Mouse (Mus musculus) stomach, embryonic 14.5 days (tissue): ENCODE measurements around the gene Wdr6. TPM values are rescaled to one million over a fixed set of nuclear protein-coding genes. Genes with fewer than 3 reads are reported as not detected.

Source experiments
- ATAC-seq: fragments of 200-750 bp; cut with Nextera tagmentation; 2 replicates; pipeline ENCODE4 v1.8.0; 2017; ENCODE audit warnings: low read depth, moderate TSS enrichment; ENCODE audit not compliant: insufficient number of reproducible peaks, insufficient read depth, low FRiP score
- H3K27ac ChIP-seq: fragments of 300-500 bp; sonication (generic); 2 replicates; pipeline ENCODE4 v1.5.1; 2014; ENCODE audit warnings: mild to moderate bottlenecking, low read length, moderate library complexity, mixed read lengths
- H3K27me3 ChIP-seq: fragments of 300-500 bp; sonication (generic); 2 replicates; pipeline ENCODE4 v1.6.1; 2014; ENCODE audit warnings: low read length, control low read depth, mixed read lengths; ENCODE audit not compliant: control insufficient read depth, insufficient read depth
- H3K36me3 ChIP-seq: fragments of 300-500 bp; sonication (generic); 2 replicates; pipeline ENCODE4 v1.6.1; 2014; ENCODE audit warnings: mild to moderate bottlenecking, control low read depth, low read length, moderate library complexity, mixed read lengths; ENCODE audit not compliant: control insufficient read depth, insufficient read depth
- H3K4me1 ChIP-seq: fragments of 300-500 bp; sonication (generic); 2 replicates; pipeline ENCODE4 v1.6.1; 2014; ENCODE audit warnings: low read length, control low read depth, mixed read lengths; ENCODE audit not compliant: control insufficient read depth, insufficient read depth
- H3K4me2 ChIP-seq: fragments of 300-500 bp; sonication (generic); replicated peaks from 2 replicates; pipeline ENCODE4 v1.6.1; 2014; ENCODE audit warnings: low read depth, low read length, control low read depth
- H3K4me3 ChIP-seq: fragments of 300-500 bp; sonication (generic); 2 replicates; pipeline ENCODE4 v1.5.1; 2014; ENCODE audit warnings: low read depth, low read length, control low read depth
- H3K9ac ChIP-seq: fragments of 300-500 bp; sonication (generic); replicated peaks from 2 replicates; pipeline ENCODE4 v1.6.1; 2014; ENCODE audit warnings: low read depth, mild to moderate bottlenecking, control low read depth, low read length, moderate library complexity, mixed read lengths
- H3K9me3 ChIP-seq: fragments of 300-500 bp; sonication (generic); 2 replicates; pipeline ENCODE4 v1.6.1; 2016; ENCODE audit warnings: low read depth, low read length, control low read depth; ENCODE audit not compliant: control insufficient read depth
- WGBS: fragments of 180-500 bp; shearing (Covaris S2); extraction: QIAGEN DNeasy Blood & Tissue Kit; methylation state at CpG from one replicate; pipeline ENCODE4 v1.1.7; 2014; 5-methylcytosine and 5-hydroxymethylcytosine counted together
- polyA plus RNA-seq: library from polyadenylated mRNA; unstranded; fragments of >200 nt; fragmentation: Nextera tagmentation; extraction: Ambion mirVana; gene quantifications from 2 replicates; pipeline ENCODE4 v1.2.1, GENCODE M21; 2014

Gene Wdr6
- polyA plus RNA-seq, 1 experiment from 2014 or later = 88.4 TPM

DNA sequence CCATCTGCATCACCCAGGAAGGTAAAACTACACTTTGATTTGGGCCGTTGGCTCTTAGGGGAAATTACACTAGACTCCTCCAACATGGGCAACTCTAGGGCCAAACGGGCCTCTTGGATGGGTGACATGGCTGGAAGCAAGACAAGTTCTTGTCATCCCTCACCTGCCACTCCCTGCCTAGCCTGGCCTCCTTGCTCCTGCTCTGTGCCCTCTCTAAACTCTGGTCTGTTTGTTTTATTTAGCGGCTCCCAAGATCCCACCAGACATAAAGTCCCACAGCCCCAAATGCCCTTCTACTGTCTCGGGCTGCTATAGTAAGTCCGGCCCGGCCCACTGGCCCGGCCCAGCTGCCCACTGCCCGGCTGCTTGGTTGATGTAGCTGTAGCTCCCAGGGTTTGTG is 14.9 kb downstream of the Wdr6 start:
- no peak overlapping the region for H3K9ac ChIP-seq
- peaks cover 37% of the 10 kb centered on the region for H3K36me3 ChIP-seq
- no peak overlapping the region for H3K27ac ChIP-seq
- H3K27me3 ChIP-seq = no peaks in the 10 kb centered on the region
- ATAC-seq = no peak
- WGBS = 93% methylated on average over 8 of the region's 8 CpGs
- no peaks in the 10 kb centered on the region for H3K9me3 ChIP-seq
- peaks cover 20% of the 10 kb centered on the region for H3K4me1 ChIP-seq
- no peak overlapping the region for H3K4me3 ChIP-seq
- no peak overlapping the region for H3K4me2 ChIP-seq

DNA sequence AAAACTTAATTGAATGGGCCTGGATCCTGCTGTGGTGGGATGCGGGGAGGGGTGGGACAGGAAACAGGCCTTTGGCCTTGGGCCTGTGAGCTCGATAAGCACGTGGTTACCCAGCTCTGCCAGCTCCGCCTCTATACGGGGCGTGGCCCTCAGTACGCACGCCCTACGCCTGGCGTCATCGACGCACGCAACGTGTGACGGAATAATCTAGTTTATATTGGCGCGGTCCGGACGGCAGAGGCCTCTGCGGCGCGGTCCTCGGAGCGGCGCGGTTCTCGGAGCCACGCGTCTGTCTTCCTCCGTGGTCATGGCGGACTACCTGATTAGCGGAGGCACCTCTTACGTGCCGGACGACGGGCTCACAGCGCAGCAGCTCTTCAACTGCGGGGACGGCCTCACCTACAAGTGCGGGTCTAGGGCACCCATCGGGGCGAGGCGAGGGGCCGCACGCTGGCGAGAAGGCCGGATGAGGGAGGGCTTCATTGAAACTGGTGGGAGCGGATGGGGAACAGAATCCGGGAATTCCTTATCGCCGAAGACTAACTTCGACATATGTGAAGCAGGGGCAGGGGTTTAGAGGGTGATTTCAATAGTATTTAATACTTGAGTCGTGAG is 18.2 kb downstream of the Wdr6 start, which contains the start of gene Impdh2:
TSS of gene Impdh2 (plus strand) at position 60 of the 615 bp plus-strand sequence.
- peak within 1 kb of the TSS; percentile 63 for H3K4me3 ChIP-seq
- H3K9me3 ChIP-seq = no peaks in the 10 kb centered on the region
- H3K9ac ChIP-seq = peak within 1 kb of the TSS; percentile 68
- WGBS = 0% methylated on average over 53 of the region's 53 CpGs
- H3K4me1 ChIP-seq = peaks cover 6% of the 10 kb centered on the region; the same call in 1 of the 2 replicates
- no peaks in the 10 kb centered on the region for H3K27me3 ChIP-seq
- ATAC-seq = peak; percentile 99
- peaks cover 58% of the 10 kb centered on the region for H3K36me3 ChIP-seq
- H3K27ac ChIP-seq = no peak within 1 kb of the TSS; the same call in 1 of the 2 replicates
- H3K4me2 ChIP-seq = peak within 1 kb of the TSS; percentile 81

DNA sequence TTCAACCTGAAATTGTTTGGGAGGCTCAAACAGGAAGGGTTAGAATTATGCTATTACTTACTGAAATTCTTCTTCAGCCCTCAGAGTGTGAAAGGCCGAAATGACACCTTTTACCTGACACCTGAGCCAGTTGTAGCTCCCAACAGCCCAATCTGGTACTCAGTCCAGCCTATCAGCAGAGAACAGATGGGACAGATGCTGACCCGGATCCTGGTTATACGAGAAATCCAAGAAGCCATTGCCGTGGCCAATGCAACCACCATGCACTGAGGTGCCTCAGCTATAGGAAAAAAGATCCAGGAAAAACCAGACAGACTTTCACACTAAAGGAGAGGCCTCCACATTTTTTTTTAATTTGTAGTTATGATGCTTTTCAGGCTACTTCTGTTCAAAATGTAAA is 19.4 kb downstream of the Wdr6 start:
- H3K4me3 ChIP-seq = no peak overlapping the region
- no peaks in the 10 kb centered on the region for H3K27me3 ChIP-seq
- ATAC-seq = no peak
- H3K4me1 ChIP-seq = peaks cover 6% of the 10 kb centered on the region; the same call in 1 of the 2 replicates
- WGBS = 88% methylated on average over 4 of the region's 4 CpGs
- no peak overlapping the region for H3K4me2 ChIP-seq
- H3K36me3 ChIP-seq = peaks cover 64% of the 10 kb centered on the region
- no peak overlapping the region for H3K9ac ChIP-seq
- H3K27ac ChIP-seq = no peak overlapping the region
- H3K9me3 ChIP-seq = no peaks in the 10 kb centered on the region

DNA sequence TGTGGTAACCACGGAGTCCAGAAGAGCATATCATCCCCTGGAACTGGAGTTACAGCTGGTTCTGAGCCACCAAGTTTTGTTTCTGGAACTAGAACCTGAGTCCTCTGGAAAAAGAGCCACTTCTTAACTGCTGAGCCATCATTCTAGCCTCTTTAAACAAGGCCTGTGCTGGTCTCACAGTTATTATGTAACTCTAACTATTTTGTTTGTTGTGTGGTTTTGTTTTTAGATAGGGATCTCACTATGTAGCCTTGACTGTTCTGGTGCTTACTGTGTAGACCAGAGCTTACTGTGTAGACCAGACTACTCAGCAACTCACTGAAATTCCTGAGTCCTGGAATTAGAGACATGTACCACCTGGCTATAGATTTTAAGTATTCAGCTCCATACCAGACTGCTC is 31.7 kb downstream of the Wdr6 start:
- no peak for ATAC-seq
- no peak overlapping the region for H3K4me3 ChIP-seq
- peaks cover 70% of the 10 kb centered on the region for H3K36me3 ChIP-seq
- H3K4me2 ChIP-seq = no peak overlapping the region
- no peaks in the 10 kb centered on the region for H3K27me3 ChIP-seq
- no peak overlapping the region for H3K27ac ChIP-seq
- no peaks in the 10 kb centered on the region for H3K4me1 ChIP-seq
- no peaks in the 10 kb centered on the region for H3K9me3 ChIP-seq
- 94% methylated on average over 1 of the region's 1 CpGs for WGBS
- no peak overlapping the region for H3K9ac ChIP-seq

DNA sequence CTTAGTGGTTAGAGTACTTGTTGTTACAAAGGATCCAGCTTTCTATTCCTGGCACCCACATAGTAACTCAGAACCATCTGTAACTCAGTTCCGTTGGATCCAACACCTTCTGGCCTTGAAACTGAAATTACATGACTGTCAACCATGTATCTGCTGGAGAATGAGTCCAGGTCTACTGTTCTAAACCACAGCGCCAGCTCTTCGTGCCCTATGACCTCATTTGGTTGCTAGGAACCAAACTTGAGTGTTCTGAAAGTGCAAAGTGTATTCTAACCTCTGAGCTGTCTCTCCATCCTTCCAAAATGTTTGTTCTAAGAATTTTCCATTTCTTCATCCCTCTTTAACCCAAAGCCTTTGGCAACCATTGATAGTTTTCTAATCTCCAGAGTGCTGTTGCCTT is 32.6 kb downstream of the Wdr6 start:
- H3K27me3 ChIP-seq = no peaks in the 10 kb centered on the region
- no peaks in the 10 kb centered on the region for H3K4me1 ChIP-seq
- H3K4me3 ChIP-seq = no peak overlapping the region
- no peaks in the 10 kb centered on the region for H3K9me3 ChIP-seq
- ATAC-seq = no peak
- H3K27ac ChIP-seq = no peak overlapping the region
- no peak overlapping the region for H3K9ac ChIP-seq
- WGBS = 92% methylated on average over 3 of the region's 3 CpGs
- H3K36me3 ChIP-seq = peaks cover 75% of the 10 kb centered on the region
- H3K4me2 ChIP-seq = no peak overlapping the region

DNA sequence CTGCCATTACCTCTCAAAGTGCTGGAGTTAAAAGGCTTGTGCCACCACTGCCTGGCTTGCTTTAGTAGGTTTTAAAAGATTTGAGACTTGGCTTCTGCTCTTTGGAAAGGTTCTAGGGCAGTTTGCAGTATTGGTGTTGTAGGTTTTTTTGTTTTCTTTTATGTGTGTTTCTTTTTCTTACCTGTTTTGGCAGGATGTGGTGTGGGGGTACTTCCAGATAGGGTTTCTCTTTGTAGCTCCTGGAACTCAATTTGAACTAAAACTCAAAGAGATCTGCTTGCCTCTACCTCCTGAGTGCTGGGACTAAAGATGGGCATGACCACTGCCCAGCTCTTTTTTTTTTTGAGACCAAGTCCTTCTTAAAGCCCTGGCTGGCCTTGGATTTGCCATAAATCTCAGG is 37.7 kb downstream of the Wdr6 start:
- H3K4me1 ChIP-seq = no peaks in the 10 kb centered on the region
- H3K27ac ChIP-seq = no peak overlapping the region
- no peak overlapping the region for H3K4me3 ChIP-seq
- H3K27me3 ChIP-seq = no peaks in the 10 kb centered on the region
- no peak overlapping the region for H3K4me2 ChIP-seq
- H3K9me3 ChIP-seq = no peaks in the 10 kb centered on the region
- H3K9ac ChIP-seq = no peak overlapping the region
- ATAC-seq = no peak
- peaks cover 68% of the 10 kb centered on the region for H3K36me3 ChIP-seq

DNA sequence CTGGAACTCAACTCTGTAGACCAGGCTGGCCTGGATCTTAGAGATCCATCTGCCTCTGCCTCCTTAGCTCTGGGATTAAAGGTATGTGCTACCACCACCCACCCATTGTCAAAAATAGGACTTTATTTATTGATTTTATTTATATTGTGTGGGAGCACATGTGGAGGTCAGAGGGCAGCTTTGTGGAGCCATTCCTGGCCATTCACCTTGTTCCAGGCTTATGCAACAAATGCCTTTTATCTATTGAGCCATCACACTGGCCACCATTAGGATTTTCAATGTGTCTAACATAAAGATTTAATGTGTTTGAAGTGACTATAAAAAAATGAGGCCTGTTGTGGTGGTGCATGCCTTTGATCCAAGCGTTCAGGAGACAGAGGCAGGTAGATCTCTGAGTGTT is 47.0 kb downstream of the Wdr6 start:
- Histone ChIP-seq H3K4me2 (no peak overlapping the region), H3K4me1 (no peaks in the 10 kb centered on the region), H3K36me3 (peaks cover 64% of the 10 kb centered on the region), H3K27me3 (no peaks in the 10 kb centered on the region), H3K9ac (no peak overlapping the region), H3K9me3 (no peaks in the 10 kb centered on the region), H3K4me3 (no peak overlapping the region), H3K27ac (no peak overlapping the region)
- ATAC-seq = no peak
- WGBS = 94% methylated on average over 1 of the region's 1 CpGs

DNA sequence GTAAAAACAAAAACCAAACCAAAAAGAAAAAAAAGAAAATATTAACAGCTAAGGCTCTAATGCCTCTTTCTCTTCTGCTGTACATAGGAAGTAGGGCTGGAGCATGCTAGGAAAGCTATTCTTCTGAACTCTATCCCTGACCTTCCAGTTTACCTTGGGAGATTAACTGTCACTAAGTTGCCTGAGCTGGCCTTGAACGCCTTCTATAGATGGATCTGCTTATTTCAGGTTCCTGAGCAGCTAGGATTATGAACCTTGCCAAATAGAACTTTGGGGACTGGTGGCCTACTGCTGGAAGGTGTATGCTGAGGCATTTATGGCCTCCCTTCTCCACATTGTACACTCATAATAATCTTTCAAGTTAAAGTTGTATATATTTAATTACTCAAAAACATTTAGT is 47.6 kb downstream of the Wdr6 start:
- Histone ChIP-seq H3K9ac (no peak overlapping the region), H3K4me1 (no peaks in the 10 kb centered on the region), H3K4me2 (no peak overlapping the region), H3K27me3 (no peaks in the 10 kb centered on the region), H3K9me3 (no peaks in the 10 kb centered on the region), H3K4me3 (no peak overlapping the region), H3K27ac (no peak overlapping the region), H3K36me3 (peaks cover 62% of the 10 kb centered on the region)
- no peak for ATAC-seq
- 84% methylated on average over 1 of the region's 1 CpGs for WGBS

DNA sequence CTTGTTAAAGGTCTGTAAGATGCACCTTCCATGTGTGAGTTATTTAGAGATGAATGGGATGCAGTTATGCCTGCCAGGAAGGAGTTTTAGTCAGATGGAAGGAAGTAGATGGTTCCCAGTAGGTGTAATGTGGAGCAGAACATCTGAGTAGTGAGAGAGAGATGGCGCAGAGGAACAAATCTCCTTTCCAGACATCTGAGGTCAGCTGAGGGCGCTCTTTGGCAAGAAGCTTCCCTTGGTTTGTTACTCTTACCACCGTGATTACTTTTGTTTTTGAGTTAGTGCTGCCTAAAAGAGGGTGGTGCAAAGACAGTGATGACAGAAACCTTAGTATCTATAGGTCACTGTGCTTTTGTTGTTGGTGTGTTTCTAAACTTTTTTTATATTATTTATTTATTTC is 53.1 kb downstream of the Wdr6 start:
- no peak overlapping the region for H3K4me3 ChIP-seq
- no peaks in the 10 kb centered on the region for H3K9me3 ChIP-seq
- no peak overlapping the region for H3K27ac ChIP-seq
- H3K36me3 ChIP-seq = peaks cover 24% of the 10 kb centered on the region
- H3K9ac ChIP-seq = no peak overlapping the region
- WGBS = 86% methylated on average over 3 of the region's 3 CpGs
- ATAC-seq = no peak
- no peak overlapping the region for H3K4me2 ChIP-seq
- no peaks in the 10 kb centered on the region for H3K4me1 ChIP-seq
- no peaks in the 10 kb centered on the region for H3K27me3 ChIP-seq
